Mouse (Mus musculus): ENCODE data around the gene Nif3l1.

DNA sequence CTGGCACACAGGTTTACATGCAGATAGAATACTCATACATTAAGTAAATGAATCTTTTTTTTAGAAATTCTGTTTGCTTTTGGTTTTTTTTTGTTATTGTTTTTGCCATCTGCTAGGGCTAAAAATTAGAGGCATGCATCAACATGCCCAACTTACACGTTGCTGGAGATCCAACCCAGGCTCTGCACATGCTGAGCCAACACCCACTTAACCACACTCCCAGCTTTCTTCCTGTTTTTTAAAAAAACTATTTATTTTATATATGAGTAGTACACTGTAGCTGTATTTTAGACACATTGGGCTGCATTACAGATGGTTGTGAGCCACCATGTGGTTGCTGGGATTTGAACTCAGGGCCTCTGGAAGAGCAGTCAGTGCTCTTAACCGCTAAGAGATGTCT, 28.9 kb upstream of the Nif3l1 start:
- TF ChIP-seq POLR2A (IDR thresholded peaks at IDR 0.05; ENCODE audit: low read depth, low read length) = no peak
- TF ChIP-seq CTCF (conservative IDR thresholded peaks at IDR 0.05 in 1 of 2, IDR thresholded peaks at IDR 0.05 in 1 of 2; ENCODE audit: low read depth in 2 of 2, low read length in 2 of 2) = no peak
- no peak for TF ChIP-seq EP300 (IDR thresholded peaks at IDR 0.05; ENCODE audit: low read length)
- no peak for TF ChIP-seq ZC3H11A (IDR thresholded peaks at IDR 0.05; ENCODE audit: low read depth, low read length)
- TF ChIP-seq JUN (IDR thresholded peaks at IDR 0.05; ENCODE audit: insufficient read depth, low read depth, low read length) = no peak
- TF ChIP-seq RAD21 (IDR thresholded peaks at IDR 0.05; ENCODE audit: low read depth, low read length) = no peak
